Mouse (Mus musculus): ENCODE measurements around the gene Scyl1. TPM values are rescaled to one million over a fixed set of nuclear protein-coding genes. Genes with fewer than 3 reads are reported as not detected.

The Scyl1 gene
- total and polyA plus RNA-seq, 3 experiments = 36.0 to 64.1 TPM; not detected in 1

DNA sequence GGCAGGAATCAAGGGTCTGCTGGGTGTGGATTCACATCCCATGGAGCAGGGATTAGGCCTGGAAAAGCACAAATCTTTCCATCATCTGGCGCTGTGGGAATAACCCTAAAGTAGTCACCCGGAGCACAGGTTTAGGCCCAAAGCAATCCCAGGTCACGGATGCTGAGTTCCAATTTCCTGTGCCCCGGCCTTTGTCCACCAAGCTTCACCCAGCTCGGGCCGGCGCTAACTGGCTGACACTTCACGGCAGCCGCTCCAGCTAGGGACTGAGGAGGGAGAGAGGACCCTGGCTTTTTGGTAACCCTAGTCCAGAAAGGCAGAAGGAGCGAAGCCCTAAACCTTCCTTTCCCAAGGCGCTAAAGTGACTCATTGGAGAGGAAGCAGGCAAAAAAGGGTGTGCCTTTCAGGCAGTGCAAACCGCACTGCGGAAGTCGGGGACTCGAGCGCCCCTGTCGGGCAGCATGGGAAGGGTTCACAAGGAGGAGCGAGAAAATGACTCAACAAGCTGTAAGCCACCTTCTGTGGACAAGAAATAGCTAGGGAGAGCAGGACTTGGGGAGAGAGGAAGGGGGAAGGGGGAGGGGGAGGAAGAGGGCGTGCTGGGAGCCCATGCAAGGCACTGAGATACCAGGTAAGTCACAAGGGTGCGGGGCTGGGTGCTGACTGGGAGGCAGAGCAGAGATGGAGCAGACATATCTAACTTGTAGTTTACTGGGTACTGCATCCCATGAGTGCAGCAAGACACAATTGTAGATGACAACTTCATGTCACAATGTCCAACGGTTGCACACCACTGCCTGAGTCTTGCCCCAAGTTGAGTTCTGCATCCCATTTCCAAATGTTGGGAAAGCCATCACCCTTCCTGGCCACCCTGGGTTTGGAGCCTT, 46.7 kb upstream of the Scyl1 start (continued):
- no peak for TF ChIP-seq MAFK (IDR thresholded peaks at IDR 0.05; ENCODE audit: borderline replicate concordance, low read depth, low read length)
- TF ChIP-seq MXI1 (IDR thresholded peaks at IDR 0.05; ENCODE audit: low read depth, low read length) = peak; percentile 81
- TF ChIP-seq POLR2AphosphoS2 (IDR thresholded peaks at IDR 0.05; ENCODE audit: low read length) = peak; percentile 84; the same call in 1 of the 2 replicates
- 0 out of 2 replicates have a peak, but pooled peaks have one; percentile 28 for TF ChIP-seq POLR2AphosphoS5 (IDR thresholded peaks at IDR 0.05; ENCODE audit: borderline replicate concordance, low read depth, low read length)
- TF ChIP-seq CHD2 (IDR thresholded peaks at IDR 0.05; ENCODE audit: low read length) = peak; percentile 35; the same call in 1 of the 2 replicates

DNA sequence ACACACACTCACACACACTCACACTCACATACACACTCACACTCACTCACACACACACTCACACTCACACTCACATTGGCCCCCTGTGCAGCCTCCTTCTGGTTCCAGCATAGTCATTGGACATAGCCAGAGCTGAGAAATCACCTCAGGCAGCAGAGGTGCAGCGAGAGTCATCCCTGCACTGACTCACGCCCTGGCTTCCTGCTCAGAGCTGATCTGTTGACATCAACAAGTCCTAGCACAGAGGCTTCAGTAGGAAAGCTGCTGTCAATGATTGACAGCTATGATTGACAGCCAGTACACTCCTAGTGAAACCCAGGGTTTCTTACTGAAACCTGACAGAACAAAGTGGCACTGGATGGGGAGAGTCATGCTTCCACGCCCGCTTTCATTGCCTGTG, 44.7 kb upstream of the Scyl1 start:
- Histone ChIP-seq H3K27ac (ENCODE audit: control insufficient read depth, low read depth, low read length) (no peak overlapping the region), H3K9me3 (replicated peaks; ENCODE audit: insufficient read depth, low read length) (no peaks in the 10 kb centered on the region), H3K27me3 (ENCODE audit: control insufficient read depth in 1 of 2, insufficient read depth in 2 of 2, low read length in 2 of 2) (no peaks in the 10 kb centered on the region), H3K36me3 (ENCODE audit: control insufficient read depth in 1 of 2, insufficient read depth in 2 of 2, low read length in 2 of 2) (peaks cover 0 to 12% of the 10 kb centered on the region in 2 experiments; a peak in 2 of 4 replicates), H3K4me3 (ENCODE audit: control insufficient read depth in 1 of 2, insufficient read depth in 1 of 2, low read depth in 2 of 2, low read length in 2 of 2) (no peak overlapping the region), H3K9ac (ENCODE audit: control insufficient read depth, low read depth, low read length, poor library complexity, severe bottlenecking) (no peak overlapping the region), H3K4me1 (ENCODE audit: control insufficient read depth in 1 of 2, insufficient read depth in 2 of 2, low read length in 2 of 2) (peaks cover 2 to 22% of the 10 kb centered on the region in 2 experiments), H3K79me2 (ENCODE audit: control insufficient read depth, insufficient read depth, low read length, poor library complexity) (peaks cover 2% of the 10 kb centered on the region; the same call in 1 of the 2 replicates)
- TF ChIP-seq E2F4 (IDR thresholded peaks at IDR 0.05; ENCODE audit: borderline replicate concordance, low read depth, low read length) (no peak), USF1 (IDR thresholded peaks at IDR 0.05; ENCODE audit: low read depth, low read length) (no peak), JUND (IDR thresholded peaks at IDR 0.05; ENCODE audit: low read depth, low read length) (no peak), MAZ (IDR thresholded peaks at IDR 0.05; ENCODE audit: low read depth, low read length) (no peak), NELFE (IDR thresholded peaks at IDR 0.05; ENCODE audit: low read depth, low read length) (no peak)
- DNase-seq (ENCODE audit: low read depth, low spot score) = peak; percentile 61

DNA sequence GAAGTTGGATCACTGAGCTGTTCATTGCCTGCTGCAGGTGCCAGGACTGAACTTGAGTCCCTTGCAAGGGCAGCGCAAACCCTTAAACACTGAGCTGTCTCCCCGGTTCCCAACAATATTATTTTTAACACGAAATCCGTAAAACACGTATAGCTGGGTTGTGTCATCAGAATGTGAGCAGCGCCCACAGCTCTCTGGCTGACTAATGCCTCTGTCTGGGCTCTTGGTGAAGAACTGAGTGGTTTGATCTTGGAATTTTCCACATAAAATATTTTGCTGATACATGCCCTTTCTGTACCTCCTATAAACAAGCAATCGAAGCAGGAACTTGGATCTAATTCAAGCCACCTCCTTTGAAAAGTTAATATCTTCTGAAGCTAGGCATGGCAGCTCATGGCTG, 43.8 kb upstream of the Scyl1 start:
- H3K27ac ChIP-seq (ENCODE audit: control insufficient read depth, low read depth, low read length) = no peak overlapping the region
- no peak overlapping the region for H3K9ac ChIP-seq (ENCODE audit: control insufficient read depth, low read depth, low read length, poor library complexity, severe bottlenecking)
- TF ChIP-seq SMC3 (IDR thresholded peaks at IDR 0.05; ENCODE audit: low read depth, low read length) (no peak), EP300 (IDR thresholded peaks at IDR 0.05; ENCODE audit: low read depth in 1 of 2, low read length in 2 of 2) (no peak), GATA1 (IDR thresholded peaks at IDR 0.05; ENCODE audit: low read depth, low read length) (no peak), MAZ (IDR thresholded peaks at IDR 0.05; ENCODE audit: low read depth, low read length) (no peak), RCOR1 (IDR thresholded peaks at IDR 0.05; ENCODE audit: low read depth, low read length) (no peak), USF2 (IDR thresholded peaks at IDR 0.05; ENCODE audit: borderline replicate concordance in 1 of 2, insufficient read depth in 1 of 2, low read depth in 1 of 2, low read length in 2 of 2) (no peak), POLR2A (IDR thresholded peaks at IDR 0.05; ENCODE audit: control insufficient read depth in 1 of 2, insufficient read depth in 1 of 2, low read depth in 1 of 2, low read length in 2 of 2, poor library complexity in 1 of 2) (no peak), MXI1 (IDR thresholded peaks at IDR 0.05; ENCODE audit: low read depth, low read length) (no peak), MEF2A (IDR thresholded peaks at IDR 0.05; ENCODE audit: extremely low read depth, insufficient replicate concordance, low read depth, low read length, poor library complexity, severe bottlenecking) (no peak), MAX (IDR thresholded peaks at IDR 0.05; ENCODE audit: low read length) (no peak), ELF1 (IDR thresholded peaks at IDR 0.05; ENCODE audit: low read depth, low read length) (no peak), POLR2AphosphoS5 (IDR thresholded peaks at IDR 0.05; ENCODE audit: borderline replicate concordance, low read depth, low read length) (no peak), MAFK (IDR thresholded peaks at IDR 0.05; ENCODE audit: borderline replicate concordance, low read depth, low read length) (no peak), HCFC1 (IDR thresholded peaks at IDR 0.05; ENCODE audit: low read depth, low read length) (no peak)

More for the DNA sequence above, 43.8 kb upstream of the Scyl1 start:
- H3K27me3 ChIP-seq (ENCODE audit: control insufficient read depth in 1 of 2, insufficient read depth in 2 of 2, low read length in 2 of 2) = no peaks in the 10 kb centered on the region
- H3K36me3 ChIP-seq (ENCODE audit: control insufficient read depth in 1 of 2, insufficient read depth in 2 of 2, low read length in 2 of 2) = peaks cover 0 to 12% of the 10 kb centered on the region in 2 experiments; a peak in 2 of 4 replicates
- no peak for DNase-seq (ENCODE audit: low read depth, low spot score)
- H3K79me2 ChIP-seq (ENCODE audit: control insufficient read depth, insufficient read depth, low read length, poor library complexity) = peaks cover 2% of the 10 kb centered on the region; the same call in 1 of the 2 replicates
- peaks cover 2 to 22% of the 10 kb centered on the region in 2 experiments for H3K4me1 ChIP-seq (ENCODE audit: control insufficient read depth in 1 of 2, insufficient read depth in 2 of 2, low read length in 2 of 2)
- H3K4me3 ChIP-seq (ENCODE audit: control insufficient read depth in 1 of 2, insufficient read depth in 1 of 2, low read depth in 2 of 2, low read length in 2 of 2) = no peak overlapping the region
- H3K9me3 ChIP-seq (replicated peaks; ENCODE audit: insufficient read depth, low read length) = no peaks in the 10 kb centered on the region
